Comparison of ENCODE assay signal across 20 mouse cellular contexts in the genomic region with DNA sequence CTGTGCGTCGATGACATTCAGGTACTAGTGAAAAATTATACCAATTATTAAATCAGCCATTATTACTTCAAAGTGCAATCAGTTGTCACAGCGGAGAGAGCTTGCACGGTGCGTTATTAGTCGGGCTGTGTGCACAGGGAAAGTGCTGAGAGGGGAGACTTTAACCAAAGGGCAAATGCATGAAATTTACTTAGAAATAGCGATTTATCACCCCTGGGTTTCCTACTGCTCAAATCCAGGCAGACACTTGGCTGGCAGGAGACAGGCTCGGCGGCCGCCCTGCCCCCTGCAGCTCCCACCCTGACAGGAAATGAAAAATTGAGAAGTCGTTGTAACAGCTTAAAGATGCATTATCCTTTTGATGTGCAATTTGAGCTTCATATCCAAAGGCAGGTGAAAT.
DNase-seq lines count a peak whose midpoint lies in the region; ATAC-seq and TF ChIP-seq lines count a peak whose summit lies in the region.
"Had no signal": no experiment of that assay in that cellular context is flagged by ENCODE, and none has a peak within 500 bp of the region (broad histone marks: within the 10 kb centered on the region; RNA-seq: fewer than 3 reads in every experiment).

No protein-coding gene starts in this region.

- H3K4me2 ChIP-seq in hindbrain, postnatal 0 days (ENCODE audit: low read depth, low read length) = no peak overlapping the region
- no peak overlapping the region for H3K4me2 ChIP-seq in hindbrain, embryonic 15.5 days
- H3K4me2 ChIP-seq in midbrain, postnatal 0 days (ENCODE audit: low read depth, low read length, poor library complexity, severe bottlenecking) = no peak overlapping the region
- H3K4me2 ChIP-seq: embryonic facial prominence, embryonic 13.5 days; heart, embryonic 11.5 days; limb, embryonic 15.5 days had no signal

- no peaks in the 10 kb centered on the region for H3K9me3 ChIP-seq in hindbrain, embryonic 10.5 days
- H3K9me3 ChIP-seq in hindbrain, postnatal 0 days (ENCODE audit: low read length) = no peaks in the 10 kb centered on the region
- H3K9me3 ChIP-seq in hindbrain, embryonic 15.5 days = no peaks in the 10 kb centered on the region
- no peaks in the 10 kb centered on the region for H3K9me3 ChIP-seq in midbrain, postnatal 0 days (ENCODE audit: low read length)
- H3K9me3 ChIP-seq: embryonic facial prominence, embryonic 13.5 days; limb, embryonic 15.5 days had no signal

- TF ChIP-seq CTCF in hindbrain, postnatal 0 days (IDR thresholded peaks at IDR 0.05; ENCODE audit: low read depth) = no peak
- TF ChIP-seq CTCF in midbrain, postnatal 0 days (IDR thresholded peaks at IDR 0.05) = peak; percentile 33

- H3K9ac ChIP-seq in hindbrain, postnatal 0 days (replicated peaks; ENCODE audit: low read length) = no peak overlapping the region
- H3K9ac ChIP-seq in hindbrain, embryonic 15.5 days = no peak overlapping the region
- no peak overlapping the region for H3K9ac ChIP-seq in midbrain, postnatal 0 days (replicated peaks; ENCODE audit: low read length, poor library complexity, severe bottlenecking)
- H3K9ac ChIP-seq: embryonic facial prominence, embryonic 13.5 days; limb, embryonic 15.5 days had no signal

- no peaks in the 10 kb centered on the region; the same call in 1 of the 2 replicates for H3K27me3 ChIP-seq in hindbrain, embryonic 10.5 days (ENCODE audit: insufficient read depth, poor library complexity, severe bottlenecking)
- no peaks in the 10 kb centered on the region for H3K27me3 ChIP-seq in hindbrain, postnatal 0 days (ENCODE audit: insufficient read depth, low read length)
- no peaks in the 10 kb centered on the region for H3K27me3 ChIP-seq in hindbrain, embryonic 15.5 days
- no peaks in the 10 kb centered on the region for H3K27me3 ChIP-seq in midbrain, postnatal 0 days (ENCODE audit: insufficient read depth, low read length)

- no peaks in the 10 kb centered on the region for H3K36me3 ChIP-seq in hindbrain, embryonic 10.5 days
- no peaks in the 10 kb centered on the region for H3K36me3 ChIP-seq in hindbrain, postnatal 0 days (ENCODE audit: insufficient read depth, low read length)
- no peaks in the 10 kb centered on the region for H3K36me3 ChIP-seq in hindbrain, embryonic 15.5 days
- H3K36me3 ChIP-seq in midbrain, postnatal 0 days (ENCODE audit: insufficient read depth, low read length) = no peaks in the 10 kb centered on the region
- H3K36me3 ChIP-seq: embryonic facial prominence, embryonic 13.5 days; limb, embryonic 15.5 days had no signal

- DNase-seq in hindbrain, embryonic 10.5 days (ENCODE audit: low spot score) = no peak
- DNase-seq in hindbrain, postnatal 0 days (ENCODE audit: low spot score) = no peak
- DNase-seq in thymus, postnatal 4 days = peak; percentile 36
- no peak for DNase-seq in thymus, postnatal 36 days
- DNase-seq in midbrain, postnatal 0 days (ENCODE audit: low spot score) = no peak
- DNase-seq in kidney, adult 9 months = no peak
- DNase-seq in left cerebral cortex, adult 9 months (ENCODE audit: low spot score in 2 of 2) = no peak
- DNase-seq: adrenal gland, adult 2 months; cerebellum, adult 2 months; heart, postnatal 14 days; kidney, postnatal 10 days; lung, postnatal 10 days had no signal

- no peak overlapping the region for H3K4me3 ChIP-seq in hindbrain, embryonic 10.5 days
- no peak overlapping the region for H3K4me3 ChIP-seq in hindbrain, postnatal 0 days (ENCODE audit: low read length)
- H3K4me3 ChIP-seq in hindbrain, embryonic 15.5 days = no peak overlapping the region
- H3K4me3 ChIP-seq in midbrain, postnatal 0 days (ENCODE audit: low read depth, low read length) = no peak overlapping the region
- H3K4me3 ChIP-seq: embryonic facial prominence, embryonic 13.5 days; layer of hippocampus, adult 2 months; left cerebral cortex, adult 2 months; limb, embryonic 15.5 days had no signal

- no peak for ATAC-seq in hindbrain, postnatal 0 days
- ATAC-seq in hindbrain, embryonic 15.5 days (ENCODE audit: low FRiP score, low read depth) = peak; percentile 32; the same call in 1 of the 2 replicates
- ATAC-seq in midbrain, postnatal 0 days (ENCODE audit: low FRiP score) = peak; percentile 8; the same call in 1 of the 2 replicates
- ATAC-seq: intestine, embryonic 16.5 days had no signal

- WGBS in hindbrain, embryonic 10.5 days = 57% methylated on average over 11 of the region's 11 CpGs
- WGBS in hindbrain, postnatal 0 days = 32% methylated on average over 11 of the region's 11 CpGs
- WGBS in hindbrain, embryonic 15.5 days = 27% methylated on average over 11 of the region's 11 CpGs
- WGBS in midbrain, postnatal 0 days = 21% methylated on average over 11 of the region's 11 CpGs

- H3K4me1 ChIP-seq in hindbrain, embryonic 10.5 days (replicated peaks) = peaks cover 28% of the 10 kb centered on the region
- peaks cover 10% of the 10 kb centered on the region; the same call in 1 of the 2 replicates for H3K4me1 ChIP-seq in hindbrain, postnatal 0 days (ENCODE audit: insufficient read depth, low read length)
- peaks cover 31% of the 10 kb centered on the region for H3K4me1 ChIP-seq in hindbrain, embryonic 15.5 days (replicated peaks)
- H3K4me1 ChIP-seq in midbrain, postnatal 0 days (ENCODE audit: insufficient read depth, low read length) = peaks cover 12% of the 10 kb centered on the region

- peak overlapping the region; percentile 72; the same call in 1 of the 2 replicates for H3K27ac ChIP-seq in hindbrain, embryonic 10.5 days
- H3K27ac ChIP-seq in hindbrain, postnatal 0 days = no peak overlapping the region
- peak overlapping the region; percentile 61 for H3K27ac ChIP-seq in hindbrain, embryonic 15.5 days (replicated peaks)
- peak overlapping the region; percentile 47 for H3K27ac ChIP-seq in midbrain, postnatal 0 days (ENCODE audit: low read depth, low read length)
- H3K27ac ChIP-seq: embryonic facial prominence, embryonic 13.5 days; layer of hippocampus, adult 2 months; left cerebral cortex, adult 2 months; limb, embryonic 15.5 days; stomach, postnatal 0 days had no signal
